ENCODE assay signal across 10 mouse cellular contexts in genomic region chr2:92331410-92331809, GRCm38 (mm10). TPM values are rescaled to one million over a fixed set of nuclear protein-coding genes. Genes with fewer than 3 reads are reported as not detected.
DNase-seq lines count a peak whose midpoint lies in the region; ATAC-seq lines count a peak whose summit lies in the region.
"Had no signal": no experiment of that assay in that cellular context is flagged by ENCODE, and none has a peak within 500 bp of the region (broad histone marks: within the 10 kb centered on the region; RNA-seq: fewer than 3 reads in every experiment).

No protein-coding gene starts in this region.

- H3K27ac ChIP-seq in hindbrain, embryonic 14.5 days: no peak overlapping the region
- no peak overlapping the region for H3K27ac ChIP-seq in hindbrain, embryonic 12.5 days
- H3K27ac ChIP-seq: embryonic facial prominence, embryonic 13.5 days; heart, embryonic 13.5 days had no signal

- ATAC-seq in hindbrain, embryonic 14.5 days (ENCODE audit: low FRiP score): no peak
- no peak for ATAC-seq in hindbrain, embryonic 12.5 days (ENCODE audit: low FRiP score)

- DNase-seq in hindbrain, embryonic 14.5 days (ENCODE audit: low spot score): peak; percentile 64
- DNase-seq in right cerebral cortex, postnatal 4 days: peak; percentile 22
- no peak for DNase-seq in right cerebral cortex, postnatal 25 days
- DNase-seq in cerebellum, adult 18-20 months: peak; percentile 46 to 58
- DNase-seq in retina, postnatal 7 days (ENCODE audit: low read depth, low spot score): peak; percentile 33
- DNase-seq in c-Kit-positive CD71-positive TER-119-positive erythroid progenitor cells, embryonic 14.5 days (ENCODE audit: low spot score): no peak
- DNase-seq in T-cell, adult 2 months (ENCODE audit: low spot score): no peak

- no peak overlapping the region for H3K9ac ChIP-seq in hindbrain, embryonic 14.5 days
- no peak overlapping the region for H3K9ac ChIP-seq in hindbrain, embryonic 12.5 days
- H3K9ac ChIP-seq: embryonic facial prominence, embryonic 13.5 days; heart, embryonic 13.5 days had no signal

- no peak overlapping the region for H3K4me3 ChIP-seq in hindbrain, embryonic 14.5 days (replicated peaks; ENCODE audit: low read length)
- no peak overlapping the region for H3K4me3 ChIP-seq in hindbrain, embryonic 12.5 days
- H3K4me3 ChIP-seq: embryonic facial prominence, embryonic 13.5 days; heart, embryonic 13.5 days had no signal

- H3K4me2 ChIP-seq in hindbrain, embryonic 14.5 days (replicated peaks): no peak overlapping the region
- no peak overlapping the region for H3K4me2 ChIP-seq in hindbrain, embryonic 12.5 days (replicated peaks)
- H3K4me2 ChIP-seq: embryonic facial prominence, embryonic 13.5 days; heart, embryonic 13.5 days had no signal

- H3K4me1 ChIP-seq in hindbrain, embryonic 14.5 days (replicated peaks; ENCODE audit: control insufficient read depth, insufficient read depth, low read length): no peaks in the 10 kb centered on the region
- H3K4me1 ChIP-seq in hindbrain, embryonic 12.5 days: no peaks in the 10 kb centered on the region
- H3K4me1 ChIP-seq: embryonic facial prominence, embryonic 13.5 days had no signal

- no peaks in the 10 kb centered on the region for H3K9me3 ChIP-seq in hindbrain, embryonic 14.5 days (ENCODE audit: control insufficient read depth, low read length)
- H3K9me3 ChIP-seq in hindbrain, embryonic 12.5 days (replicated peaks): no peaks in the 10 kb centered on the region
- H3K9me3 ChIP-seq: embryonic facial prominence, embryonic 13.5 days; heart, embryonic 13.5 days had no signal

- 80% methylated on average over 2 of the region's 2 CpGs for WGBS in hindbrain, embryonic 14.5 days
- 80% methylated on average over 2 of the region's 2 CpGs for whole genome bisulfite sequencing in hindbrain, embryonic 12.5 days

- no peaks in the 10 kb centered on the region for H3K27me3 ChIP-seq in hindbrain, embryonic 14.5 days (ENCODE audit: control insufficient read depth, insufficient read depth, low read length)
- no peaks in the 10 kb centered on the region for H3K27me3 ChIP-seq in hindbrain, embryonic 12.5 days
- H3K27me3 ChIP-seq: embryonic facial prominence, embryonic 13.5 days; heart, embryonic 13.5 days had no signal

- H3K36me3 ChIP-seq in hindbrain, embryonic 14.5 days (replicated peaks; ENCODE audit: control insufficient read depth, insufficient read depth): peaks cover 68% of the 10 kb centered on the region
- peaks cover 49% of the 10 kb centered on the region for H3K36me3 ChIP-seq in hindbrain, embryonic 12.5 days

RNA-seq across cellular contexts. Expression of gene Pex16, which starts 43.1 kb away (rescaled TPM):
- polyA plus RNA-seq in hindbrain, embryonic 14.5 days (2014; fragmentation: Nextera tagmentation; extraction: Ambion mirVana): 32.7 TPM in 2 replicates
- polyA plus RNA-seq in hindbrain, embryonic 12.5 days (2016; fragmentation: Nextera tagmentation; extraction: Ambion mirVana): 23.1 and 25.0 TPM in 2 replicates

RNA-seq across cellular contexts. Expression of gene Large2, which starts 43.3 kb away (rescaled TPM):
- polyA plus RNA-seq in hindbrain, embryonic 14.5 days (2014; fragmentation: Nextera tagmentation; extraction: Ambion mirVana): 2.0 and 2.4 TPM in 2 replicates
- polyA plus RNA-seq in hindbrain, embryonic 12.5 days (2016; fragmentation: Nextera tagmentation; extraction: Ambion mirVana): 5.4 and 7.0 TPM in 2 replicates

RNA-seq across cellular contexts. Expression of gene 1700029I15Rik, which starts 50.9 kb away (rescaled TPM):
- polyA plus RNA-seq in hindbrain, embryonic 14.5 days (2014; fragmentation: Nextera tagmentation; extraction: Ambion mirVana): 2.9 and 4.2 TPM in 2 replicates
- 7.6 and 8.1 TPM in 2 replicates for polyA plus RNA-seq in hindbrain, embryonic 12.5 days (2016; fragmentation: Nextera tagmentation; extraction: Ambion mirVana)

Comparison
In these comparisons a context has a peak if more than half of its experiments do, and no peak if none do; other contexts are left out.
1. DNase-seq: peak in hindbrain, embryonic 14.5 days (single experiment), right cerebral cortex, postnatal 4 days (single experiment), cerebellum, adult 18-20 months (2 of 2) and retina, postnatal 7 days (single experiment); none in right cerebral cortex, postnatal 25 days (single experiment), c-Kit-positive CD71-positive TER-119-positive erythroid progenitor cells, embryonic 14.5 days (single experiment) and T-cell, adult 2 months (single experiment).